Mouse (Mus musculus) retina, embryonic 14.5 days (tissue): ENCODE results near the gene Kcnk1.
A peak's percentile ranks its signal among the peaks of the same experiment; 100 is the strongest.

Source experiments
- DNase-seq: peaks from one replicate; pipeline ENCODE4 v3.0.0-alpha.2; 2015; ENCODE audit warnings: low spot score

The Kcnk1 gene

GRCm38 (mm10) chr8:125995101-125995986 is at the start of gene Kcnk1:
TSS of gene Kcnk1 (plus strand) at chr8:125995170.
- peak; percentile 62 for DNase-seq

GRCm38 (mm10) chr8:125948696-125949308 is 46.2 kb upstream of the Kcnk1 start:
- DNase-seq: no peak

GRCm38 (mm10) chr8:125950007-125950940 is 44.7 kb upstream of the Kcnk1 start:
- DNase-seq: peak; percentile 97

- peak; percentile 95 for DNase-seq
These were observed 39.3 kb upstream of the Kcnk1 start for GRCm38 (mm10) chr8:125955671-125956070.

- DNase-seq: no peak
These were observed 38.2 kb upstream of the Kcnk1 start for GRCm38 (mm10) chr8:125956796-125957195.

GRCm38 (mm10) chr8:125957226-125957993 is 37.6 kb upstream of the Kcnk1 start:
- peak; percentile 61 for DNase-seq

GRCm38 (mm10) chr8:125957994-125958368 is 37.0 kb upstream of the Kcnk1 start:
- DNase-seq: no peak

GRCm38 (mm10) chr8:125959363-125959771 is 35.6 kb upstream of the Kcnk1 start:
- DNase-seq: no peak

- DNase-seq: no peak
These were observed 34.9 kb upstream of the Kcnk1 start for GRCm38 (mm10) chr8:125960037-125960436.

GRCm38 (mm10) chr8:125961790-125962189 is 33.2 kb upstream of the Kcnk1 start:
- no peak for DNase-seq

- DNase-seq: peak; percentile 65
These were observed 31.2 kb upstream of the Kcnk1 start for GRCm38 (mm10) chr8:125963807-125964211.

- no peak for DNase-seq
These were observed 23.6 kb upstream of the Kcnk1 start for GRCm38 (mm10) chr8:125971336-125971735.

- no peak for DNase-seq
These were observed 19.0 kb upstream of the Kcnk1 start for GRCm38 (mm10) chr8:125975981-125976380.

GRCm38 (mm10) chr8:125980826-125981225 is 14.1 kb upstream of the Kcnk1 start:
- no peak for DNase-seq

- no peak for DNase-seq
These were observed 11.5 kb upstream of the Kcnk1 start for GRCm38 (mm10) chr8:125983515-125983914.

GRCm38 (mm10) chr8:125984140-125984539 is 10.8 kb upstream of the Kcnk1 start:
- no peak for DNase-seq

GRCm38 (mm10) chr8:125985364-125985763 is 9.6 kb upstream of the Kcnk1 start:
- DNase-seq: no peak

GRCm38 (mm10) chr8:125986999-125987589 is 7.9 kb upstream of the Kcnk1 start:
- DNase-seq: peak; percentile 79

- DNase-seq: no peak
These were observed 7.0 kb upstream of the Kcnk1 start for GRCm38 (mm10) chr8:125987996-125988395.

- no peak for DNase-seq
These were observed 1.3 kb upstream of the Kcnk1 start for GRCm38 (mm10) chr8:125993636-125994035.
